Mouse (Mus musculus) forebrain, embryonic 14.5 days (tissue): ENCODE results near the gene Hao1. TPM values are rescaled to one million over a fixed set of nuclear protein-coding genes. Genes with fewer than 3 reads are reported as not detected.

Experiments used
- ATAC-seq: fragments of 200-750 bp; cut with Nextera tagmentation; 2 replicates; pipeline ENCODE4 v1.8.0; 2017; ENCODE audit warnings: mild to moderate bottlenecking, moderate library complexity
- DNase-seq: peaks from one replicate; pipeline ENCODE4 v3.0.0-alpha.2; 2015; ENCODE audit warnings: low spot score
- H3K27ac ChIP-seq: fragments of 300-500 bp; sonication (generic); 2 replicates; pipeline ENCODE4 v1.5.1; 2014; ENCODE audit warnings: low read depth, mild to moderate bottlenecking, control low read depth, low read length, moderate library complexity
- H3K27me3 ChIP-seq: fragments of 300-500 bp; sonication (generic); replicated peaks from 2 replicates; pipeline ENCODE4 v1.6.1; 2014; ENCODE audit warnings: low read length, control low read depth, mixed read lengths; ENCODE audit not compliant: control insufficient read depth, insufficient read depth
- H3K36me3 ChIP-seq: fragments of 300-500 bp; sonication (generic); 2 replicates; pipeline ENCODE4 v1.6.1; 2014; ENCODE audit warnings: low read length, control low read depth; ENCODE audit not compliant: control insufficient read depth, insufficient read depth
- H3K4me1 ChIP-seq: fragments of 300-500 bp; sonication (generic); 2 replicates; pipeline ENCODE4 v1.6.1; 2014; ENCODE audit warnings: antibody characterized with exemption, low read length, control low read depth; ENCODE audit not compliant: control insufficient read depth, insufficient read depth
- H3K4me2 ChIP-seq: fragments of 300-500 bp; sonication (generic); 2 replicates; pipeline ENCODE4 v1.6.1; 2014; ENCODE audit warnings: mild to moderate bottlenecking, control low read depth, low read length
- H3K4me3 ChIP-seq: fragments of 300-500 bp; sonication (generic); 2 replicates; pipeline ENCODE4 v1.5.1; 2014; ENCODE audit warnings: low read depth, low read length, control low read depth
- H3K9ac ChIP-seq: fragments of 300-500 bp; sonication (generic); 2 replicates; pipeline ENCODE4 v1.6.1; 2014; ENCODE audit warnings: mild to moderate bottlenecking, low read length, control low read depth, moderate library complexity
- H3K9me3 ChIP-seq: fragments of 300-500 bp; sonication (generic); replicated peaks from 2 replicates; pipeline ENCODE4 v1.6.1; 2016; ENCODE audit warnings: low read length, control low read depth, mixed read lengths; ENCODE audit not compliant: control insufficient read depth
- WGBS: fragments of 180-500 bp; shearing (Covaris S2); extraction: QIAGEN DNeasy Blood & Tissue Kit; methylation state at CpG from one replicate; pipeline ENCODE4 v1.1.7; 2014; 5-methylcytosine and 5-hydroxymethylcytosine counted together
- polyA plus RNA-seq: library from polyadenylated mRNA; unstranded; fragments of >200 nt; fragmentation: Nextera tagmentation; extraction: Ambion mirVana; gene quantifications from 2 replicates; pipeline ENCODE4 v1.2.1, GENCODE M21; 2014

The Hao1 gene
- polyA plus RNA-seq, 1 experiment from 2014 or later: not detected

DNA sequence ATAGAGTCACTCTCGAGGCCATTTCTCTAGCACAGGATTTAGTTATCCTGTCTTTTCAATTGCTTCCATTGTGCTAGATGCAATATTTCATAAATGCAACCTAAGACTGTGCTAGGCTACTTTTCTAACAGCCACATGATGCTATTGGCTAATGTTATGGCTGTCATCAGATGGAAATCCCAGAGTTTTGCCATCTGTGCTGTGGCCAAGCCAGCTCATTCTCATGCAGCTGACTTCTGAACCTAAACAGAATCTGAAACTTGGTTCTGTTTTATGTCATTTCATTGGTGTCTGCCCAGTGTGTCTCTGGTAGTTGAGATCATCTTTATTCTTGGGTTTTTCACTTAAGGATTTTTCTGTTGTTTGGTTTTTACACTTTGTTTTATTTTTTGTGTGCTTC is 103.2 kb downstream of the Hao1 start:
- Histone ChIP-seq H3K36me3 (no peaks in the 10 kb centered on the region), H3K4me2 (no peak overlapping the region), H3K9ac (no peak overlapping the region), H3K9me3 (no peaks in the 10 kb centered on the region), H3K27me3 (no peaks in the 10 kb centered on the region), H3K27ac (no peak overlapping the region), H3K4me3 (no peak overlapping the region), H3K4me1 (peaks cover under 1% of the 10 kb centered on the region; the same call in 1 of the 2 replicates)
- no peak for ATAC-seq
- 84% methylated on average over 1 of the region's 1 CpGs for WGBS
- DNase-seq: no peak

Other genes with a start within 250 kb of the Hao1 start
- gene Tmx4, start 89.8 kb upstream of the Hao1 start, polyA plus RNA-seq: 70.2 and 84.2 TPM in 2 replicates
- 23.0 and 28.1 TPM in 2 replicates for gene Plcb1, start 231.7 kb upstream of the Hao1 start, polyA plus RNA-seq